Mouse (Mus musculus): ENCODE results near the gene Tmem86a. TPM values are rescaled to one million over a fixed set of nuclear protein-coding genes. Genes with fewer than 3 reads are reported as not detected.

Tmem86a gene
- 37.3 and 42.8 TPM in 2 replicates for polyA plus RNA-seq (2012; rRNA removed)

- TF ChIP-seq CTCF (IDR thresholded peaks at IDR 0.05; ENCODE audit: control insufficient read depth, insufficient read depth, insufficient replicate concordance, low read depth, low read length) (no peak), POLR2A (IDR thresholded peaks at IDR 0.05; ENCODE audit: control insufficient read depth, low read depth, low read length) (peak; percentile 87)
- Histone ChIP-seq H3K36me3 (ENCODE audit: control insufficient read depth, insufficient read depth, low read length) (no peaks in the 10 kb centered on the region), H3K27me3 (ENCODE audit: control insufficient read depth, insufficient read depth, low read length) (no peaks in the 10 kb centered on the region), H3K4me1 (ENCODE audit: control insufficient read depth, insufficient read depth, low read length) (peaks cover 9% of the 10 kb centered on the region), H3K27ac (ENCODE audit: control insufficient read depth, insufficient read depth, low read depth, low read length) (peak within 1 kb of the TSS; percentile 83), H3K4me3 (ENCODE audit: control insufficient read depth, low read depth, low read length) (peak within 1 kb of the TSS; percentile 86)
Measured at GRCm38 (mm10) chr7:47050366-47050765, at the start of gene Tmem86a. TSS of gene Tmem86a (plus strand) at chr7:47050601.

GRCm38 (mm10) chr7:47000644-47000983 lies 49.8 kb upstream of the Tmem86a start:
- Histone ChIP-seq H3K27ac (ENCODE audit: control insufficient read depth, insufficient read depth, low read depth, low read length) (no peak overlapping the region), H3K4me1 (ENCODE audit: control insufficient read depth, insufficient read depth, low read length) (no peaks in the 10 kb centered on the region), H3K36me3 (ENCODE audit: control insufficient read depth, insufficient read depth, low read length) (peaks cover 6% of the 10 kb centered on the region), H3K27me3 (ENCODE audit: control insufficient read depth, insufficient read depth, low read length) (no peaks in the 10 kb centered on the region), H3K4me3 (ENCODE audit: control insufficient read depth, low read depth, low read length) (no peak overlapping the region)
- no peak for TF ChIP-seq CTCF (IDR thresholded peaks at IDR 0.05; ENCODE audit: control insufficient read depth, insufficient read depth, insufficient replicate concordance, low read depth, low read length)
- no peak for TF ChIP-seq POLR2A (IDR thresholded peaks at IDR 0.05; ENCODE audit: control insufficient read depth, low read depth, low read length)

- Histone ChIP-seq H3K4me3 (ENCODE audit: control insufficient read depth, low read depth, low read length) (no peak overlapping the region), H3K4me1 (ENCODE audit: control insufficient read depth, insufficient read depth, low read length) (no peaks in the 10 kb centered on the region), H3K27me3 (ENCODE audit: control insufficient read depth, insufficient read depth, low read length) (no peaks in the 10 kb centered on the region), H3K27ac (ENCODE audit: control insufficient read depth, insufficient read depth, low read depth, low read length) (no peak overlapping the region), H3K36me3 (ENCODE audit: control insufficient read depth, insufficient read depth, low read length) (peaks cover 6% of the 10 kb centered on the region)
- TF ChIP-seq CTCF (IDR thresholded peaks at IDR 0.05; ENCODE audit: control insufficient read depth, insufficient read depth, insufficient replicate concordance, low read depth, low read length) (no peak), POLR2A (IDR thresholded peaks at IDR 0.05; ENCODE audit: control insufficient read depth, low read depth, low read length) (no peak)
Measured at GRCm38 (mm10) chr7:47001125-47001899, 49.1 kb upstream of the Tmem86a start.

DNA sequence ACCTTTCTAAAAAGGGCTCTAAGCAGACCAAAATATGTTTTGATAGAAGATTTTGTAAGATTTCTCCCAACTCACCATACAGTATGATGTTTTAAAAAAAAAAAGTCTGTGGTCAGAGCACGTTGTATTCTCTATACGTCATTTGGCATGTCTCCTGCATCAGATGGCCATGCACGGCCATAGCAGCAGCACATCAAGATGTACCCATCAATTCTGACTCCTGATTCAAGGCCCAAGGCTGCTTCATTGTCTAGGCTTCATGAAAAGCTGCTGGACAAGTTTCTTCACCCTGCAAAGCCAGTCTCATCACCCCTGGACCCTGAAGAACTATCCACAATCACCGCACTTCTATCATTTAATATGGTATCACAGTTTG lies 48.5 kb upstream of the Tmem86a start:
- no peak for TF ChIP-seq CTCF (IDR thresholded peaks at IDR 0.05; ENCODE audit: control insufficient read depth, insufficient read depth, insufficient replicate concordance, low read depth, low read length)
- TF ChIP-seq POLR2A (IDR thresholded peaks at IDR 0.05; ENCODE audit: control insufficient read depth, low read depth, low read length) = no peak
- no peak overlapping the region for H3K4me3 ChIP-seq (ENCODE audit: control insufficient read depth, low read depth, low read length)
- H3K4me1 ChIP-seq (ENCODE audit: control insufficient read depth, insufficient read depth, low read length) = no peaks in the 10 kb centered on the region
- H3K27ac ChIP-seq (ENCODE audit: control insufficient read depth, insufficient read depth, low read depth, low read length) = no peak overlapping the region
- H3K36me3 ChIP-seq (ENCODE audit: control insufficient read depth, insufficient read depth, low read length) = peaks cover 5% of the 10 kb centered on the region
- no peaks in the 10 kb centered on the region for H3K27me3 ChIP-seq (ENCODE audit: control insufficient read depth, insufficient read depth, low read length)

DNA sequence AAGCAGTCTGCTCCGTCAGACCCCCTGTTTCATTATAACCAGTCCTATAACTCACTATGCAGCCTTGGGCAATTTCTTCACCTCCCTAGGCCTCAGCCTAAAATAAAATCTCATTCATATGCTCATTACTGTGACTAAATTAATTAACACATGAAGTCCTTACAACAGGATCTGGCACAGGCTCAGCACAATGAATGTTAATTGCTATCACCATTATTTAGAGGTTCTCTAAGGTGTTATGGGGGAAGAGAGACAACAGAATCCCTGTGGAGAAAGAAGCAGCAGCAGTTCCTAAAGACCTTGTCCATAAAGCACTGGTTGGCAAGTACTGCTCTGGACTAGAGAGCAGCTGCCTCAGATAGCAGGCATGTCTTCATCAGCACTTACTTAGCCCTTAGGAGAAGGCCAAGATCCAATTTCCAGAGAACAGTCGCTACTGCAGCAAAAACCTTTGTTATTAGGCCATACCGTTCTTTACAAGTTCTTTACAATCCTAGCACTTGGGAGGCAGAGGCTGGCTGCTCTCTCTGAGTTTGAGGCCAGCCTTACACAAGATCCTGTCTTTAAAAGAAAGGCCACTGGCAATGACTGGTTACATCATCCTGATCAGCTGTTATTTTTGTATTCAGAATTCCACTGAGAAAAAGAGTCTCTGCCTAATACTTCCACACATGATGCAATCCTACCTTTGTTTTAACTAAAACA lies 46.8 kb upstream of the Tmem86a start:
- no peaks in the 10 kb centered on the region for H3K4me1 ChIP-seq (ENCODE audit: control insufficient read depth, insufficient read depth, low read length)
- no peak overlapping the region for H3K27ac ChIP-seq (ENCODE audit: control insufficient read depth, insufficient read depth, low read depth, low read length)
- no peaks in the 10 kb centered on the region; the same call in none of the 2 replicates for H3K36me3 ChIP-seq (ENCODE audit: control insufficient read depth, insufficient read depth, low read length)
- no peak overlapping the region for H3K4me3 ChIP-seq (ENCODE audit: control insufficient read depth, low read depth, low read length)
- TF ChIP-seq CTCF (IDR thresholded peaks at IDR 0.05; ENCODE audit: control insufficient read depth, insufficient read depth, insufficient replicate concordance, low read depth, low read length) = no peak
- no peak for TF ChIP-seq POLR2A (IDR thresholded peaks at IDR 0.05; ENCODE audit: control insufficient read depth, low read depth, low read length)
- H3K27me3 ChIP-seq (ENCODE audit: control insufficient read depth, insufficient read depth, low read length) = no peaks in the 10 kb centered on the region

DNA sequence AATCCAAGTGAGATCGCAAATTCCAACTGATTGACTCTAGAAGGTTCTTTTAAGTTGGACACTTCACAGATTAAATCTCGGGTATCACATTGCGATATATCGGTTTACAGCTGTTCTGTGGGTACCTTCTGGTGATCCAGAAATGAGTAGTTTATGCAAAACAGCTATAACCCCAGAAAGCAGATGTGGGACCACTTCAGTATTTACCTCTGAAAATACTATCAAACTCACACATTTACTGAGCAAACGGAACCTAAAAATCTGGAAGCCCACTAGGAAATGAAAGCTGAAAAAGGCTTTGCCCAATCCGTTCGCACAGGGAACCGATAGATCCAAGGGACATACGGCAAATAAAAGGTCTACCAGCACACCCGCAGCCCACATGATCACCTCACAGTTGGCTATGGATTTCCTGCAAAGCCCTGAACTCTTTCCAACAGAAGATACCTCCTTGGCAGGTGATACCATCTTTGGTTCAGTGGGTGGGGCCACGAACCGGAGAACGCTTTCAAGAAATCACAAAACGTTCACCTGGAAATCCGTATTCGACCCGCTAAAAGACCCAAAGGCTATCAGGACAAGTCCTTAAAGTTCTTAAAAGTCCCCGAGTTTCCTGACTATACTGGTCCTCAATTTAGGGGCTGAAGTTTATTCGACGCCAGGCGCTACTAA lies 43.2 kb upstream of the Tmem86a start:
- peak overlapping the region; percentile 91 for H3K4me3 ChIP-seq (ENCODE audit: control insufficient read depth, low read depth, low read length)
- no peaks in the 10 kb centered on the region for H3K36me3 ChIP-seq (ENCODE audit: control insufficient read depth, insufficient read depth, low read length)
- H3K4me1 ChIP-seq (ENCODE audit: control insufficient read depth, insufficient read depth, low read length) = no peaks in the 10 kb centered on the region; the same call in 1 of the 2 replicates
- TF ChIP-seq POLR2A (IDR thresholded peaks at IDR 0.05; ENCODE audit: control insufficient read depth, low read depth, low read length) (no peak), CTCF (IDR thresholded peaks at IDR 0.05; ENCODE audit: control insufficient read depth, insufficient read depth, insufficient replicate concordance, low read depth, low read length) (no peak)
- no peaks in the 10 kb centered on the region for H3K27me3 ChIP-seq (ENCODE audit: control insufficient read depth, insufficient read depth, low read length)
- peak overlapping the region; percentile 94 for H3K27ac ChIP-seq (ENCODE audit: control insufficient read depth, insufficient read depth, low read depth, low read length)

- TF ChIP-seq CTCF (IDR thresholded peaks at IDR 0.05; ENCODE audit: control insufficient read depth, insufficient read depth, insufficient replicate concordance, low read depth, low read length) (no peak; the same call in 1 of the 2 replicates), POLR2A (IDR thresholded peaks at IDR 0.05; ENCODE audit: control insufficient read depth, low read depth, low read length) (no peak)
- peak overlapping the region; percentile 91 for H3K4me3 ChIP-seq (ENCODE audit: control insufficient read depth, low read depth, low read length)
- H3K4me1 ChIP-seq (ENCODE audit: control insufficient read depth, insufficient read depth, low read length) = no peaks in the 10 kb centered on the region; the same call in 1 of the 2 replicates
- H3K36me3 ChIP-seq (ENCODE audit: control insufficient read depth, insufficient read depth, low read length) = no peaks in the 10 kb centered on the region
- peak overlapping the region; percentile 94 for H3K27ac ChIP-seq (ENCODE audit: control insufficient read depth, insufficient read depth, low read depth, low read length)
- H3K27me3 ChIP-seq (ENCODE audit: control insufficient read depth, insufficient read depth, low read length) = no peaks in the 10 kb centered on the region
Measured at GRCm38 (mm10) chr7:47007818-47008167, 42.6 kb upstream of the Tmem86a start.
